Mouse (Mus musculus): ENCODE data around the gene Tex12. TPM values are rescaled to one million over a fixed set of nuclear protein-coding genes. Genes with fewer than 3 reads are reported as not detected.
A peak's percentile ranks its signal among the peaks of the same experiment; 100 is the strongest.

Gene Tex12
- polyA plus RNA-seq, 1 experiment from 2014 or later: not detected

GRCm38 (mm10) chr9:50533328-50533727 lies 27.8 kb downstream of the Tex12 start:
- Histone ChIP-seq H3K27me3 (replicated peaks) (no peaks in the 10 kb centered on the region), H3K9ac (no peak overlapping the region), H3K27ac (replicated peaks) (no peak overlapping the region), H3K36me3 (no peaks in the 10 kb centered on the region), H3K4me1 (no peaks in the 10 kb centered on the region), H3K4me2 (no peak overlapping the region), H3K4me3 (no peak overlapping the region), H3K9me3 (no peaks in the 10 kb centered on the region; the same call in 1 of the 2 replicates)
- WGBS: 74% methylated on average over 11 of the region's 11 CpGs
- no peak for ATAC-seq (ENCODE audit: extremely low read depth, insufficient number of reproducible peaks, low FRiP score, low TSS enrichment)

GRCm38 (mm10) chr9:50530890-50531289 lies 30.2 kb downstream of the Tex12 start:
- 38% methylated on average over 2 of the region's 2 CpGs for WGBS
- Histone ChIP-seq H3K27ac (replicated peaks) (no peak overlapping the region), H3K27me3 (replicated peaks) (no peaks in the 10 kb centered on the region), H3K9ac (no peak overlapping the region), H3K4me2 (no peak overlapping the region), H3K36me3 (no peaks in the 10 kb centered on the region), H3K9me3 (no peaks in the 10 kb centered on the region; the same call in 1 of the 2 replicates), H3K4me3 (no peak overlapping the region), H3K4me1 (peaks cover 17% of the 10 kb centered on the region)
- ATAC-seq (ENCODE audit: extremely low read depth, insufficient number of reproducible peaks, low FRiP score, low TSS enrichment): no peak

GRCm38 (mm10) chr9:50528293-50528892 lies 32.7 kb downstream of the Tex12 start, which contains the start of gene Pts:
Gene Pts, minus strand, starts transcription at chr9:50528724.
- peak within 1 kb of the TSS; percentile 87 for H3K9ac ChIP-seq
- H3K27ac ChIP-seq (replicated peaks): peak within 1 kb of the TSS; percentile 78
- ATAC-seq (ENCODE audit: extremely low read depth, insufficient number of reproducible peaks, low FRiP score, low TSS enrichment): peak; percentile 97
- peak within 1 kb of the TSS; percentile 83 for H3K4me3 ChIP-seq
- no peaks in the 10 kb centered on the region for H3K27me3 ChIP-seq (replicated peaks)
- no peaks in the 10 kb centered on the region for H3K9me3 ChIP-seq
- H3K4me1 ChIP-seq: peaks cover 17% of the 10 kb centered on the region
- H3K4me2 ChIP-seq: peak within 1 kb of the TSS; percentile 82
- H3K36me3 ChIP-seq: peaks cover 17% of the 10 kb centered on the region
- WGBS: under 1% methylated on average over 54 of the region's 54 CpGs

DNA sequence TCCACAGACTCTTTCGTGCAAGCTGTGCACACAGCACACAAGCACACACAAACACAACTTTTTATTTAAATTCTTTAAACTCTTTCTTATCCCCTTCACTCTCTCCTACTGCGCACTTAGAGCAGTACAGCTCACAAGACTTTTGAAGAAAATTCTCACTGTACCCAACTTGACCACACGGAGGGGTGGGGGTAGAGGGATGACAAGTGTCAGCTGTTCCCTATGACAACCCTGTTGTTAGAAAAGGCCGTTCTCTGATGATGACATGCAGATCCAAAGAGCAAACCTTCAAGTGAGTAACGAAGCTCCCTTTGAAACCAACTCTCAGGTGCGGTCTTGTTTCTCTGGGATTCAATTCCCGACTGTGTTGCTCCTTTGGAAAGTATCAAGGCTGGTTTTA lies 33.3 kb downstream of the Tex12 start:
- WGBS: 41% methylated on average over 7 of the region's 7 CpGs
- H3K27me3 ChIP-seq (replicated peaks): no peaks in the 10 kb centered on the region
- peak overlapping the region; percentile 87 for H3K9ac ChIP-seq
- peak overlapping the region; percentile 82 for H3K4me2 ChIP-seq
- peaks cover 17% of the 10 kb centered on the region for H3K36me3 ChIP-seq
- peaks cover 17% of the 10 kb centered on the region for H3K4me1 ChIP-seq
- ATAC-seq (ENCODE audit: extremely low read depth, insufficient number of reproducible peaks, low FRiP score, low TSS enrichment): no peak
- H3K4me3 ChIP-seq: peak overlapping the region; percentile 83
- H3K27ac ChIP-seq (replicated peaks): no peak overlapping the region
- no peaks in the 10 kb centered on the region for H3K9me3 ChIP-seq

- H3K4me3 ChIP-seq: no peak overlapping the region
- H3K4me1 ChIP-seq: peaks cover 17% of the 10 kb centered on the region
- H3K9ac ChIP-seq: no peak overlapping the region
- no peaks in the 10 kb centered on the region for H3K9me3 ChIP-seq
- H3K36me3 ChIP-seq: peaks cover 33% of the 10 kb centered on the region
- ATAC-seq (ENCODE audit: extremely low read depth, insufficient number of reproducible peaks, low FRiP score, low TSS enrichment): no peak
- H3K27ac ChIP-seq (replicated peaks): no peak overlapping the region
- H3K4me2 ChIP-seq: no peak overlapping the region
- WGBS: 78% methylated on average over 5 of the region's 5 CpGs
- H3K27me3 ChIP-seq (replicated peaks): no peaks in the 10 kb centered on the region
Measured at GRCm38 (mm10) chr9:50525585-50525984, 35.5 kb downstream of the Tex12 start.

DNA sequence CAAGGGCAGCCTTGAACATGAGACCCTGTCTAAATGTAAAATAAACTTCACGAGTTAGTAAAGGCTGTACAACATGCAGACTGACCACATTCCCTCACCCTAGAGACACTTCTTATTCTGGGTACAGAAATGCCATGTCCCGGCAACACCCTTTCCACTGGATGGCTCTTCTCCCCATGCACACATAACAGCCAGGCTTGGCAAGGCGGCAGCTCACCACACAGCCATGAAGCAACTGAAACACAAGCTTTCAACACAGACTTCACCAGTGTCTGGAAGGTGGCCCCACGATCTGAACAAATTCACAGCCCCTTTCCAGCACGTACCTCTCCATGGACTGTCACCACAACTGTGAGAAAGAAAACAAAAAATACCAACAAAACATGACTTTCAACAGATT lies 36.2 kb downstream of the Tex12 start:
- Histone ChIP-seq H3K4me2 (no peak overlapping the region), H3K36me3 (peaks cover 36% of the 10 kb centered on the region), H3K9ac (no peak overlapping the region), H3K4me3 (no peak overlapping the region), H3K9me3 (no peaks in the 10 kb centered on the region), H3K27ac (replicated peaks) (no peak overlapping the region), H3K4me1 (peaks cover 17% of the 10 kb centered on the region), H3K27me3 (replicated peaks) (no peaks in the 10 kb centered on the region)
- 83% methylated on average over 5 of the region's 5 CpGs for WGBS
- no peak for ATAC-seq (ENCODE audit: extremely low read depth, insufficient number of reproducible peaks, low FRiP score, low TSS enrichment)

- ATAC-seq (ENCODE audit: extremely low read depth, insufficient number of reproducible peaks, low FRiP score, low TSS enrichment): no peak
- no peak overlapping the region for H3K27ac ChIP-seq (replicated peaks)
- 76% methylated on average over 5 of the region's 5 CpGs for WGBS
Measured at GRCm38 (mm10) chr9:50522574-50522973, 38.6 kb downstream of the Tex12 start.

DNA sequence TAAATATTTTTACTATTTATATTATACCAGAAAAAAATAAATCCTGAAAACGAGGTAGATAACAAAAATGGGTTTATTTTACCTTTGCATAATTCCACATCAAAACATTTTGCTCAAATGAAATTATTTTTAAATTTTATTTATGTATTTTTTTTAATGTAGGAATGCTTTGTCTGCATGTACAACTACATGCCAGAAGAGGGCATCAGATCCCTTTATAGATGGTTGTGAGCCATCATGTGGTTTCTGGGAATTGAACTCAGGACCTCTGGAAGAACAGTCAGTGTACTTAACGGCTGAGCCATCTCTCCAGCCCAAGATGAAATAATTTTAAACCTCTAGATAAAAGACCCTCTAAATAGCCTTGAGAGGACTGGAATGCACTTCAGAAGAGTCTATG lies 39.6 kb downstream of the Tex12 start:
- H3K4me2 ChIP-seq: no peak overlapping the region
- H3K36me3 ChIP-seq: peaks cover 36% of the 10 kb centered on the region
- H3K4me1 ChIP-seq: peaks cover 1% of the 10 kb centered on the region
- H3K27ac ChIP-seq (replicated peaks): no peak overlapping the region
- WGBS: 46% methylated on average over 2 of the region's 2 CpGs
- no peak overlapping the region for H3K9ac ChIP-seq
- no peak for ATAC-seq (ENCODE audit: extremely low read depth, insufficient number of reproducible peaks, low FRiP score, low TSS enrichment)
- no peak overlapping the region for H3K4me3 ChIP-seq
- H3K9me3 ChIP-seq: no peaks in the 10 kb centered on the region
- no peaks in the 10 kb centered on the region for H3K27me3 ChIP-seq (replicated peaks)

More at GRCm38 (mm10) chr9:50522574-50522973, 38.6 kb downstream of the Tex12 start:
- no peak overlapping the region for H3K4me3 ChIP-seq
- no peak overlapping the region for H3K4me2 ChIP-seq
- no peaks in the 10 kb centered on the region for H3K27me3 ChIP-seq (replicated peaks)
- no peak overlapping the region for H3K9ac ChIP-seq
- peaks cover 36% of the 10 kb centered on the region for H3K36me3 ChIP-seq
- no peaks in the 10 kb centered on the region for H3K9me3 ChIP-seq
- peaks cover 11% of the 10 kb centered on the region for H3K4me1 ChIP-seq

DNA sequence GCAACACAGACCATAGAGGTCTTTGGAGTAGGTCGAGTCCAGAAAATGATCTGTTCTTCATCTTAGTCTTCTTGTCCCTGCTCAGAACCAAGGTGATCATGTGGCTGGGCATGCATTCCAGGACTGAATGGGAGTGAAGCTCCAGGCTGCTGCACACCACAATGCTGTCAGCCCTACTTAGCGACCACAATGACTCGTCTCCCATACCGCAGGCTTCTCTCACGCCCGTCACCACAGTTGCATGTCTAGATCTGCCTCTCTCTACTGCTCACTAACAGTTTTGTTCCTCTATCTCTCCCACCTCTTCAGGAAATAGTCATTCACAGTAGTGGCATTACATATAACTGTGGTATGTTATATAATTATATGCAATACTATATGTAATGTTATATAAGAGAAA lies 40.4 kb downstream of the Tex12 start:
- Histone ChIP-seq H3K4me3 (no peak overlapping the region), H3K4me2 (no peak overlapping the region), H3K27me3 (replicated peaks) (no peaks in the 10 kb centered on the region), H3K9me3 (no peaks in the 10 kb centered on the region), H3K9ac (no peak overlapping the region), H3K4me1 (no peaks in the 10 kb centered on the region), H3K36me3 (peaks cover 36% of the 10 kb centered on the region), H3K27ac (replicated peaks) (no peak overlapping the region)
- ATAC-seq (ENCODE audit: extremely low read depth, insufficient number of reproducible peaks, low FRiP score, low TSS enrichment): no peak
- WGBS: 73% methylated on average over 6 of the region's 6 CpGs

DNA sequence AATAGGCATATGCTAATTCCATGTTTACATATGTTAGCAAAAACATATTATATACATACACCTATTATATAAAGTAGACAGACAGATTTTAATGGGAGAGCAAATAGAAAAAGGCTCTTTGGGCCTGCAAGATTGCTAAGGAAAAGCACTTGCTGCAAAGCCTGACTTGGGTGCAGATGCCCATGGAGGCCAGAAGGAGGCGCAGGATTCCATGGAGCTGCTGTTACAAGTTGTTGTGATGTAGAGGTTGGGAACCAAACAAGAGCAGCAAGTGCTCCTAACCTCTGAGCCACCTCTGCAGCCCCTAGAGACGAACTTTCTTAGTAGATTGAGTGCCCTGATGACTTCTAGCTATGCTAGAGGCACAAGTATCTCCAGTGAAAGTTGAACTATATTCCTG lies 42.3 kb downstream of the Tex12 start:
- no peak overlapping the region for H3K27ac ChIP-seq (replicated peaks)
- H3K36me3 ChIP-seq: peaks cover 20% of the 10 kb centered on the region
- H3K27me3 ChIP-seq (replicated peaks): no peaks in the 10 kb centered on the region
- WGBS: 11% methylated on average over 2 of the region's 2 CpGs
- ATAC-seq (ENCODE audit: extremely low read depth, insufficient number of reproducible peaks, low FRiP score, low TSS enrichment): no peak
- H3K4me1 ChIP-seq: 0 out of 2 replicates have a peak, but pooled peaks cover 3% of the 10 kb centered on the region
- no peak overlapping the region for H3K4me2 ChIP-seq
- H3K9me3 ChIP-seq: no peaks in the 10 kb centered on the region
- H3K4me3 ChIP-seq: no peak overlapping the region
- no peak overlapping the region for H3K9ac ChIP-seq

DNA sequence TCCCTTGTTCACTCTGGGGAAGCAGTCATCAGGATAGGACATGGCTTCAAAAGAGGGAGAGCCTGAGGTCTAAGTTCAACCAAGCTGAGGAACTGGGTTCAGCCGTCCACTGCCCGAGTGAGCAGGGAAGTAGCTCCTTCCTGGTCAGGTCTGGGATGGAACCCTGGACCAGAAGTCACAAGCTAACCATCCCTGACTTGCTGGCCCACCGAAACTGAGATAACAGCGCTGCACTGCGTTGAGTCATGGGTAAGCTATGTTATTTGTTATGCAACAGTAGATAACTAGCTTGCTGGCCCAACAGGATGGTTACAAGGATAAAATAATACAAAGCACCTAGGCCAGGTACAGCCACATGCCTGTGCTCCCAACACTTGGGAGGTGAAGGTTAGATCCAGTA lies 45.7 kb downstream of the Tex12 start:
- H3K4me2 ChIP-seq: no peak overlapping the region
- H3K4me1 ChIP-seq: 0 out of 2 replicates have a peak, but pooled peaks cover 3% of the 10 kb centered on the region
- no peaks in the 10 kb centered on the region for H3K9me3 ChIP-seq
- no peaks in the 10 kb centered on the region for H3K27me3 ChIP-seq (replicated peaks)
- H3K36me3 ChIP-seq: peaks cover 2% of the 10 kb centered on the region
- no peak overlapping the region for H3K4me3 ChIP-seq
- 55% methylated on average over 5 of the region's 5 CpGs for WGBS
- no peak overlapping the region for H3K27ac ChIP-seq (replicated peaks)
- ATAC-seq (ENCODE audit: extremely low read depth, insufficient number of reproducible peaks, low FRiP score, low TSS enrichment): no peak
- H3K9ac ChIP-seq: no peak overlapping the region

- Histone ChIP-seq H3K9ac (no peak overlapping the region), H3K4me2 (no peak overlapping the region)
- 47% methylated on average over 7 of the region's 7 CpGs for WGBS
Measured at GRCm38 (mm10) chr9:50507570-50507969, 53.6 kb downstream of the Tex12 start.

More at GRCm38 (mm10) chr9:50507570-50507969, 53.6 kb downstream of the Tex12 start:
- Histone ChIP-seq H3K4me3 (no peak overlapping the region), H3K27me3 (replicated peaks) (no peaks in the 10 kb centered on the region), H3K27ac (replicated peaks) (no peak overlapping the region), H3K4me1 (peaks cover 8% of the 10 kb centered on the region; the same call in 1 of the 2 replicates), H3K36me3 (no peaks in the 10 kb centered on the region), H3K9me3 (no peaks in the 10 kb centered on the region)
- ATAC-seq (ENCODE audit: extremely low read depth, insufficient number of reproducible peaks, low FRiP score, low TSS enrichment): no peak
